Mouse (Mus musculus) forebrain, embryonic 15.5 days (tissue): ENCODE measurements around the gene Tinf2. TPM values are rescaled to one million over a fixed set of nuclear protein-coding genes. Genes with fewer than 3 reads are reported as not detected.

Experiments
- ATAC-seq: fragments of 200-750 bp; cut with Nextera tagmentation; replicated peaks from 2 replicates; pipeline ENCODE4 v1.8.0; 2017; ENCODE audit warnings: mild to moderate bottlenecking, moderate TSS enrichment, moderate library complexity
- H3K27ac ChIP-seq: fragments of 300-500 bp; sonication (generic); replicated peaks from 2 replicates; pipeline ENCODE4 v1.5.1; 2015; ENCODE audit warnings: mild to moderate bottlenecking, inconsistent platforms
- H3K27me3 ChIP-seq: fragments of 300-500 bp; sonication (generic); 2 replicates; pipeline ENCODE4 v1.6.1; 2015; ENCODE audit warnings: inconsistent platforms
- H3K36me3 ChIP-seq: fragments of 300-500 bp; sonication (generic); 2 replicates; pipeline ENCODE4 v1.6.1; 2015; ENCODE audit warnings: mild to moderate bottlenecking, inconsistent platforms
- H3K4me1 ChIP-seq: fragments of 300-500 bp; sonication (generic); 2 replicates; pipeline ENCODE4 v1.6.1; 2015; ENCODE audit warnings: inconsistent platforms
- H3K4me2 ChIP-seq: fragments of 300-500 bp; sonication (generic); replicated peaks from 2 replicates; pipeline ENCODE4 v1.6.1; 2015; ENCODE audit warnings: mild to moderate bottlenecking, inconsistent platforms
- H3K4me3 ChIP-seq: fragments of 300-500 bp; sonication (generic); 2 replicates; pipeline ENCODE4 v1.5.1; 2015; ENCODE audit warnings: mild to moderate bottlenecking, inconsistent platforms
- H3K9ac ChIP-seq: fragments of 300-500 bp; sonication (generic); replicated peaks from 2 replicates; pipeline ENCODE4 v1.6.1; 2015; ENCODE audit warnings: mild to moderate bottlenecking, inconsistent platforms
- H3K9me3 ChIP-seq: fragments of 300-500 bp; sonication (generic); 2 replicates; pipeline ENCODE4 v1.6.1; 2016; ENCODE audit warnings: inconsistent platforms
- WGBS: fragments of 180-500 bp; shearing (Covaris S2); methylation state at CpG from one replicate; pipeline ENCODE4 v1.1.7; 2015; ENCODE audit warnings: mixed read lengths; 5-methylcytosine and 5-hydroxymethylcytosine counted together
- polyA plus RNA-seq: library from polyadenylated mRNA; unstranded; fragments of >200 nt; fragmentation: Nextera tagmentation; extraction: Ambion mirVana; gene quantifications from 2 replicates; pipeline ENCODE4 v1.2.1, GENCODE M21; 2015

Gene Tinf2
- polyA plus RNA-seq, 1 experiment from 2014 or later: 32.9 TPM

GRCm38 (mm10) chr14:55697226-55697625 is 15.6 kb upstream of the Tinf2 start:
- Histone ChIP-seq H3K9me3 (no peaks in the 10 kb centered on the region), H3K4me3 (no peak overlapping the region), H3K27ac (no peak overlapping the region), H3K4me2 (no peak overlapping the region), H3K4me1 (no peaks in the 10 kb centered on the region), H3K9ac (no peak overlapping the region), H3K36me3 (no peaks in the 10 kb centered on the region), H3K27me3 (no peaks in the 10 kb centered on the region)
- ATAC-seq: no peak
- 83% methylated on average over 4 of the region's 4 CpGs for WGBS

- ATAC-seq: no peak
- Histone ChIP-seq H3K9ac (no peak overlapping the region), H3K36me3 (no peaks in the 10 kb centered on the region), H3K4me3 (no peak overlapping the region), H3K4me1 (no peaks in the 10 kb centered on the region), H3K27me3 (no peaks in the 10 kb centered on the region), H3K4me2 (no peak overlapping the region), H3K9me3 (no peaks in the 10 kb centered on the region), H3K27ac (no peak overlapping the region)
- WGBS: 81% methylated on average over 10 of the region's 10 CpGs
Measured at GRCm38 (mm10) chr14:55689433-55689832, 7.8 kb upstream of the Tinf2 start.

- peak overlapping the region; percentile 79 for H3K4me3 ChIP-seq
- peak overlapping the region; percentile 66 for H3K9ac ChIP-seq
- H3K4me1 ChIP-seq: peaks cover 11% of the 10 kb centered on the region
- peak overlapping the region; percentile 90 for H3K4me2 ChIP-seq
- H3K36me3 ChIP-seq: peaks cover 27% of the 10 kb centered on the region
- no peaks in the 10 kb centered on the region for H3K9me3 ChIP-seq
- 6% methylated on average over 3 of the region's 3 CpGs for WGBS
- no peaks in the 10 kb centered on the region for H3K27me3 ChIP-seq
- peak; percentile 45; the same call in 1 of the 2 replicates for ATAC-seq
- peak overlapping the region; percentile 73 for H3K27ac ChIP-seq
Measured at GRCm38 (mm10) chr14:55682118-55682493, 486 bp upstream of the Tinf2 start.

GRCm38 (mm10) chr14:55677615-55678014 is 4.0 kb downstream of the Tinf2 start:
- Histone ChIP-seq H3K4me2 (no peak overlapping the region), H3K9ac (no peak overlapping the region), H3K36me3 (peaks cover 47% of the 10 kb centered on the region), H3K4me1 (peaks cover 16% of the 10 kb centered on the region), H3K4me3 (no peak overlapping the region), H3K9me3 (no peaks in the 10 kb centered on the region), H3K27me3 (no peaks in the 10 kb centered on the region), H3K27ac (no peak overlapping the region)
- no peak for ATAC-seq
- 84% methylated on average over 4 of the region's 4 CpGs for WGBS

GRCm38 (mm10) chr14:55672741-55673060 is 8.9 kb downstream of the Tinf2 start:
- no peak for ATAC-seq
- H3K27ac ChIP-seq: no peak overlapping the region
- WGBS: 79% methylated on average over 7 of the region's 7 CpGs

GRCm38 (mm10) chr14:55671833-55672740 is 9.5 kb downstream of the Tinf2 start, which contains the start of the genes Gmpr2 and Nedd8:
Gene Gmpr2 (plus strand): TSS chr14:55671941.
Gene Nedd8 (minus strand): TSS chr14:55672124.
- Histone ChIP-seq H3K27ac (peak within 1 kb of the TSS; percentile 90), H3K4me1 (peaks cover 34% of the 10 kb centered on the region), H3K4me2 (peak within 1 kb of the TSS; percentile 83), H3K9me3 (no peaks in the 10 kb centered on the region), H3K9ac (peak within 1 kb of the TSS; percentile 70), H3K36me3 (peaks cover 21% of the 10 kb centered on the region), H3K4me3 (peak within 1 kb of the TSS; percentile 70), H3K27me3 (no peaks in the 10 kb centered on the region)
- WGBS: under 1% methylated on average over 38 of the region's 38 CpGs
- ATAC-seq: peak; percentile 99

More at GRCm38 (mm10) chr14:55672741-55673060, 8.9 kb downstream of the Tinf2 start:
- H3K4me1 ChIP-seq: peaks cover 34% of the 10 kb centered on the region
- no peaks in the 10 kb centered on the region for H3K27me3 ChIP-seq
- peak overlapping the region; percentile 47 for H3K9ac ChIP-seq
- no peaks in the 10 kb centered on the region for H3K9me3 ChIP-seq
- H3K4me2 ChIP-seq: peak overlapping the region; percentile 55
- peaks cover 27% of the 10 kb centered on the region for H3K36me3 ChIP-seq
- peak overlapping the region; percentile 70 for H3K4me3 ChIP-seq

GRCm38 (mm10) chr14:55671486-55671832 is 10.2 kb downstream of the Tinf2 start:
- Histone ChIP-seq H3K4me1 (peaks cover 34% of the 10 kb centered on the region), H3K4me2 (peak overlapping the region; percentile 83), H3K36me3 (peaks cover 15% of the 10 kb centered on the region), H3K27me3 (no peaks in the 10 kb centered on the region), H3K9me3 (no peaks in the 10 kb centered on the region), H3K4me3 (peak overlapping the region; percentile 70), H3K9ac (peak overlapping the region; percentile 70), H3K27ac (peak overlapping the region; percentile 90)
- under 1% methylated on average over 12 of the region's 12 CpGs for WGBS
- ATAC-seq: peak; percentile 71

GRCm38 (mm10) chr14:55660636-55661035 is 21.0 kb downstream of the Tinf2 start:
- no peaks in the 10 kb centered on the region for H3K9me3 ChIP-seq
- H3K36me3 ChIP-seq: peaks cover 32% of the 10 kb centered on the region
- WGBS: 35% methylated on average over 2 of the region's 2 CpGs
- H3K27me3 ChIP-seq: no peaks in the 10 kb centered on the region
- H3K27ac ChIP-seq: peak overlapping the region; percentile 86
- no peak overlapping the region for H3K9ac ChIP-seq
- H3K4me3 ChIP-seq: peak overlapping the region; percentile 66
- H3K4me1 ChIP-seq: peaks cover 10% of the 10 kb centered on the region
- H3K4me2 ChIP-seq: peak overlapping the region; percentile 56
- no peak; the same call in 1 of the 2 replicates for ATAC-seq

- no peaks in the 10 kb centered on the region for H3K27me3 ChIP-seq
- H3K4me1 ChIP-seq: peaks cover 10% of the 10 kb centered on the region
- H3K4me3 ChIP-seq: peak within 1 kb of the TSS; percentile 66
- no peaks in the 10 kb centered on the region for H3K9me3 ChIP-seq
- peak within 1 kb of the TSS; percentile 56 for H3K4me2 ChIP-seq
- peak; percentile 96 for ATAC-seq
- peak within 1 kb of the TSS; percentile 76 for H3K9ac ChIP-seq
- under 1% methylated on average over 39 of the region's 39 CpGs for WGBS
- H3K36me3 ChIP-seq: peaks cover 32% of the 10 kb centered on the region
- H3K27ac ChIP-seq: peak within 1 kb of the TSS; percentile 86
Measured at GRCm38 (mm10) chr14:55659960-55660573, 21.6 kb downstream of the Tinf2 start, which contains the start of gene Mdp1. Gene Mdp1 (minus strand): TSS chr14:55660508.

- H3K36me3 ChIP-seq: peaks cover 26% of the 10 kb centered on the region
- H3K4me2 ChIP-seq: no peak overlapping the region
- H3K4me1 ChIP-seq: peaks cover 10% of the 10 kb centered on the region
- no peaks in the 10 kb centered on the region for H3K9me3 ChIP-seq
- WGBS: 95% methylated on average over 5 of the region's 5 CpGs
- H3K27ac ChIP-seq: no peak overlapping the region
- H3K9ac ChIP-seq: no peak overlapping the region
- no peak for ATAC-seq
- H3K27me3 ChIP-seq: no peaks in the 10 kb centered on the region
- H3K4me3 ChIP-seq: no peak overlapping the region
Measured at GRCm38 (mm10) chr14:55658011-55658410, 23.6 kb downstream of the Tinf2 start.

GRCm38 (mm10) chr14:55656935-55657334 is 24.7 kb downstream of the Tinf2 start:
- Histone ChIP-seq H3K27ac (no peak overlapping the region), H3K9me3 (no peaks in the 10 kb centered on the region), H3K27me3 (no peaks in the 10 kb centered on the region), H3K36me3 (peaks cover 18% of the 10 kb centered on the region), H3K4me2 (no peak overlapping the region), H3K9ac (no peak overlapping the region), H3K4me3 (no peak overlapping the region), H3K4me1 (peaks cover 10% of the 10 kb centered on the region)
- WGBS: 90% methylated on average over 3 of the region's 3 CpGs
- no peak for ATAC-seq

- no peak overlapping the region for H3K9ac ChIP-seq
Measured at GRCm38 (mm10) chr14:55651528-55651927, 30.1 kb downstream of the Tinf2 start.

More at GRCm38 (mm10) chr14:55651528-55651927, 30.1 kb downstream of the Tinf2 start:
- 90% methylated on average over 7 of the region's 7 CpGs for WGBS
- no peak overlapping the region for H3K27ac ChIP-seq
- no peaks in the 10 kb centered on the region for H3K36me3 ChIP-seq
- H3K4me2 ChIP-seq: no peak overlapping the region
- H3K4me1 ChIP-seq: no peaks in the 10 kb centered on the region
- no peaks in the 10 kb centered on the region for H3K27me3 ChIP-seq
- no peak overlapping the region for H3K4me3 ChIP-seq
- ATAC-seq: no peak
- H3K9me3 ChIP-seq: no peaks in the 10 kb centered on the region
